Mouse (Mus musculus): ENCODE results near the gene Pigp. TPM values are rescaled to one million over a fixed set of nuclear protein-coding genes. Genes with fewer than 3 reads are reported as not detected.

Gene Pigp
- polyA plus RNA-seq, 1 experiment: 25.3 TPM

GRCm38 (mm10) chr16:94311416-94311815 lies 60.2 kb downstream of the Pigp start:
- no peak for TF ChIP-seq GATA1 (IDR thresholded peaks at IDR 0.05; ENCODE audit: low read length)

GRCm38 (mm10) chr16:94309025-94309424 lies 62.6 kb downstream of the Pigp start:
- no peak for TF ChIP-seq GATA1 (IDR thresholded peaks at IDR 0.05; ENCODE audit: low read length)

Other genes with a start within 250 kb of the Pigp start
- gene Hlcs, start 58.3 kb downstream of the Pigp start, polyA plus RNA-seq (2012): 3.7 TPM in 2 replicates
- gene Ripply3, start 43.4 kb downstream of the Pigp start, polyA plus RNA-seq (2012): not detected in 2 replicates
- gene Ttc3, start 1.2 kb downstream of the Pigp start, polyA plus RNA-seq (2012): 5.6 and 9.4 TPM in 2 replicates
- 2.9 and 3.9 TPM in 2 replicates for gene Vps26c, start 155.0 kb upstream of the Pigp start, polyA plus RNA-seq (2012)
- gene Dyrk1a, start 198.2 kb upstream of the Pigp start, polyA plus RNA-seq (2012): 12.5 and 15.0 TPM in 2 replicates